Mouse (Mus musculus) C2C12 (cell line): ENCODE results near the gene Lmo7. TPM values are rescaled to one million over a fixed set of nuclear protein-coding genes. Genes with fewer than 3 reads are reported as not detected.

ENCODE experiments used
- H3K27me3 ChIP-seq: one replicate; pipeline ENCODE4 v1.6.1; 2011; ENCODE audit not compliant: control insufficient read depth, insufficient read depth, insufficient read length
- H3K36me3 ChIP-seq: one replicate; pipeline ENCODE4 v1.6.1; 2011; ENCODE audit not compliant: control insufficient read depth, insufficient read depth
- H3K4me3 ChIP-seq: one replicate; pipeline ENCODE4 v1.5.1; 2011; ENCODE audit warnings: mild to moderate bottlenecking, control low read depth; ENCODE audit not compliant: poor library complexity, insufficient read depth, severe bottlenecking
- H3K79me2 ChIP-seq: one replicate; pipeline ENCODE4 v1.6.1; 2011; ENCODE audit not compliant: control insufficient read depth, insufficient read depth
- H3K79me3 ChIP-seq: one replicate; pipeline ENCODE4 v1.6.1; 2011; ENCODE audit warnings: low read depth, control low read depth
- H3ac ChIP-seq: one replicate; pipeline ENCODE3; 2011; ENCODE audit warnings: low read depth; ENCODE audit not compliant: control insufficient read depth, insufficient read length
- CEBPB ChIP-seq: IDR thresholded peaks from one replicate; pipeline ENCODE4 v1.6.1; 2011; ENCODE audit warnings: low read depth, mild to moderate bottlenecking, control low read depth, moderate library complexity
- CTCF ChIP-seq: IDR thresholded peaks from one replicate; pipeline ENCODE4 v1.5.1; 2011; ENCODE audit not compliant: control insufficient read depth, insufficient read depth, insufficient read length
- FOSL1 ChIP-seq: IDR thresholded peaks from one replicate; pipeline ENCODE4 v1.8.0; 2011; ENCODE audit warnings: mild to moderate bottlenecking, low read length; ENCODE audit not compliant: poor library complexity, insufficient read depth, severe bottlenecking
- MAX ChIP-seq: IDR thresholded peaks from one replicate; pipeline ENCODE4 v1.6.1; 2011; ENCODE audit warnings: mild to moderate bottlenecking, control low read depth
- MYOD1 ChIP-seq: IDR thresholded peaks from one replicate; pipeline ENCODE4 v1.6.1; 2011; ENCODE audit warnings: low read depth; ENCODE audit not compliant: control insufficient read depth, insufficient read length
- MYOG ChIP-seq: IDR thresholded peaks from one replicate; pipeline ENCODE4 v1.6.1; 2011; ENCODE audit not compliant: control insufficient read depth, insufficient read length; ENCODE audit errors: extremely low read depth
- USF1 ChIP-seq: IDR thresholded peaks from one replicate; pipeline ENCODE4 v1.6.1; 2011; ENCODE audit warnings: low read depth, mild to moderate bottlenecking, control low read depth, moderate library complexity
- polyA plus RNA-seq: library from polyadenylated mRNA; unstranded; fragments of >200 nt; fragmentation: generic; extraction: Trizol; gene quantifications from one replicate; pipeline ENCODE4 v1.2.1, GENCODE M21; 2012; ENCODE audit warnings: missing spikeins

Gene Lmo7
- polyA plus RNA-seq, 1 experiment: 18.8 TPM

DNA sequence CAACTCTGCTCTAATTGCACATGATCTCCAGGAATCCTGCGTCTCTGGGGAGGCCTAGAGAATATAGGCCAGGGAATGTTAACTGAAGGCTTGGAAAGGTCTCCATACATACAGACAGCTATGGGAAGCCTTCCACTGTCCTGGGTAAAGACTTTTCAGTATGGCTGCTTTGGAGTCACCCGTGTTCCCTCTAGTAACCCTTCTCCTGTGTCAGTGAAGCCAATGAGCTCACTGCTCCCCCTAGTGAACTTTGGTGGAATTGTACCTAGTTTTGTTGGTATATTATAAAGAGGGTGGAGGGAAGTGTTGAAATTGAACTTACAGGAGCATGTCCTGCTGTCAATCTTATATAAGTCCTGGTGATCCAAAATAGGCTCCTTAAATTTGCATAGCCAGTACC lies 219.4 kb downstream of the Lmo7 start:
- Histone ChIP-seq H3ac (no peak overlapping the region), H3K36me3 (no peaks in the 10 kb centered on the region), H3K79me3 (no peaks in the 10 kb centered on the region), H3K4me3 (no peak overlapping the region), H3K79me2 (no peaks in the 10 kb centered on the region), H3K27me3 (peaks cover 3% of the 10 kb centered on the region)
- no peak for TF ChIP-seq FOSL1
- no peak for TF ChIP-seq MYOG
- TF ChIP-seq CEBPB: no peak
- no peak for TF ChIP-seq MAX
- TF ChIP-seq CTCF: no peak
- TF ChIP-seq MYOD1: no peak
- no peak for TF ChIP-seq USF1

DNA sequence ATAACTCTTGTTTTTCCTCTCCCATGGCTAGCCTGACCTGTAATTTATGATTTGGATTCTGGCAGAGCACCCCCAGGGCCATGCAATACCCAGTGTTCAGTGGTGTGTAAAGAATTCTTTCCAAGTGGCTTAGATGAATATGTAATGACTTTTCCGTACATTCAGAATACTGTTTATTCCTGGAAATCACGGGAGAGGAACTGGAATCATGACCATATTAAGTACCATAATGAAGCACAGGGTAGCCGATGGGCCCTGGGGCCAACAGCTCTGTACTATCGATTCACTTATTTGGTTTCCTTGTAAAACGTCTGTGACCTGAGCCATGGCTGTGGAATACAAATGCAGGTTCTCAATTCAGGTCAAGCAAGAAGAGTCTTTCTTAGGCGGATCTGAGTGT lies 221.3 kb downstream of the Lmo7 start:
- no peaks in the 10 kb centered on the region for H3K79me3 ChIP-seq
- no peaks in the 10 kb centered on the region for H3K36me3 ChIP-seq
- no peak overlapping the region for H3K4me3 ChIP-seq
- H3ac ChIP-seq: no peak overlapping the region
- H3K27me3 ChIP-seq: peaks cover 3% of the 10 kb centered on the region
- H3K79me2 ChIP-seq: no peaks in the 10 kb centered on the region
- TF ChIP-seq USF1: no peak
- no peak for TF ChIP-seq MAX
- TF ChIP-seq FOSL1: no peak
- TF ChIP-seq CTCF: no peak
- TF ChIP-seq CEBPB: no peak
- TF ChIP-seq MYOD1: no peak
- TF ChIP-seq MYOG: no peak

DNA sequence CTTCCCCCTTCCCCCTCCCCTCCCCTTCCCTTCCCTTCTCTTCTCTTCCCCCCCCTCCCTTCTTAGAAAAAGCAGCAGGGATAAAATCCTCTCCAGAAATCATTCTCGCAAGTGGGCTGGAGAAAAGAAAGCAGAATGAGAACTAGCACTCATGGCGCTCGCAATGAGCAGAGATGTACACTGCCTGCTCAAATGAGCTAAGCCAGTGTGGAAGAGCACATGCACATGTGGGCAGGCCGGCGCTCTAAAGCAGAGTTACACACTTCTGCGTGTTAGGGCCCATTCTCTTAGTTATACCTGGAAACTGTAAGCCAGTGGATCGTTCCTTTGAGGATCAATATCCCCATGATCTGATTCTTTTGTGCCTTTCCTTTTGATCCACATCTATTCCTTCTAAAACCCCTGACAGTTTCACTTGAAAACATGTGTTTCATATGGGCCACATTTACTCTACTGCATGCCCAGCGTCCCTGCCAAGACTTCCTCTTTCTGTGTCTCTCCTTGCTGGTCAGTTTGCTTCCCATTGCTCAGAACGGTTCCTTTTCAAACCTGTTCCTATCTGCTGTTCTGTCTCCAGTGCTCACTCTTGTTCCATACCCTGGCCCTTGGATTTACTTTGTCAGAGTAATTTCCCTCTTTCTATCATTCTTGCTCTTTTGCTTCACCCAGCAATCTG lies 224.2 kb downstream of the Lmo7 start:
- no peaks in the 10 kb centered on the region for H3K79me3 ChIP-seq
- no peaks in the 10 kb centered on the region for H3K79me2 ChIP-seq
- H3K27me3 ChIP-seq: peaks cover 3% of the 10 kb centered on the region
- H3K36me3 ChIP-seq: no peaks in the 10 kb centered on the region
- H3K4me3 ChIP-seq: no peak overlapping the region
- TF ChIP-seq FOSL1 (no peak), USF1 (no peak), MYOD1 (no peak), CEBPB (no peak), CTCF (no peak), MAX (no peak), MYOG (no peak)
- no peak overlapping the region for H3ac ChIP-seq

DNA sequence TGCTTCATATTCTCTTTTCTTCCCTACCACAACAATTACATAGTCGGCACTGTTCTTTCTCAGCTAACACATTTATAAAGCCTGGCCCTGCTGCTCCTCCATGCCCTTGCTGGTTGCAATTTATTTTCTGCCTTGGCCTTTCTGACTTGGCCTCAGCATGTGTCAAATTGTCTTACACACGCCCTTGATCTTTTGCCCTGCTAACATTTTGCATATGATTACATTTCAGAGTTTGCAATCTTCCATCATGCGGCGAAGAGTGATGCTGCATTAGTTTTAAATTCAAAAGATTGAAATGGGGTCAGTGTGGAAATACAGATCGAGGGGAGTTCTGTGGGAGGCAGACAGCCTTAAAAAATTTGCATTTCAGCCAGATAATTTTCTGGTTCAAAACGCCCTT lies 234.6 kb downstream of the Lmo7 start:
- TF ChIP-seq CTCF (no peak), USF1 (no peak), CEBPB (no peak), FOSL1 (no peak), MAX (no peak), MYOD1 (no peak), MYOG (no peak)
- Histone ChIP-seq H3K79me2 (no peaks in the 10 kb centered on the region), H3K36me3 (no peaks in the 10 kb centered on the region), H3K27me3 (no peaks in the 10 kb centered on the region), H3K79me3 (no peaks in the 10 kb centered on the region), H3K4me3 (no peak overlapping the region), H3ac (no peak overlapping the region)

DNA sequence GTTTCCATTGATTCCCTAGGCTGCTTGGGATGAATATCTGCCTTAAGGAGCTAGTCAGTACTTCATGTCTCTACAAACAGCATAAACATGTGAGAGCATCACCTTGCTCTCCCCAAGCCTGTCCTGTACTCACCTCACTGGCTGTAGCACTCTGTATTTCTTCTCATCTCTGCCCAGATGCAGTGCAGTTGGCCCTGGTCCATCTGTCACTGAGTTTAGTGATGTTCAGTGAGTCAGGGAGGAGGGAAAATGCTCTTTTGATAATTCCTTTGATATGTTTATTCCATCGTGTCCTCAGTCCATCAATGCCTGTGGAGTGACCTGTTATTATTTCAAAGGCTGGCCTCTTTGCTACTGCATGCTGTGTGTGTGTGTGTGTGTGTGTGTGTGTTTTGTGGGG lies 235.2 kb downstream of the Lmo7 start:
- no peak for TF ChIP-seq MYOD1
- no peak for TF ChIP-seq MAX
- no peak for TF ChIP-seq CEBPB
- TF ChIP-seq USF1: no peak
- no peak for TF ChIP-seq CTCF
- TF ChIP-seq FOSL1: no peak
- no peak for TF ChIP-seq MYOG
- no peaks in the 10 kb centered on the region for H3K27me3 ChIP-seq
- H3ac ChIP-seq: no peak overlapping the region
- H3K4me3 ChIP-seq: no peak overlapping the region
- H3K36me3 ChIP-seq: no peaks in the 10 kb centered on the region
- no peaks in the 10 kb centered on the region for H3K79me2 ChIP-seq
- no peaks in the 10 kb centered on the region for H3K79me3 ChIP-seq

DNA sequence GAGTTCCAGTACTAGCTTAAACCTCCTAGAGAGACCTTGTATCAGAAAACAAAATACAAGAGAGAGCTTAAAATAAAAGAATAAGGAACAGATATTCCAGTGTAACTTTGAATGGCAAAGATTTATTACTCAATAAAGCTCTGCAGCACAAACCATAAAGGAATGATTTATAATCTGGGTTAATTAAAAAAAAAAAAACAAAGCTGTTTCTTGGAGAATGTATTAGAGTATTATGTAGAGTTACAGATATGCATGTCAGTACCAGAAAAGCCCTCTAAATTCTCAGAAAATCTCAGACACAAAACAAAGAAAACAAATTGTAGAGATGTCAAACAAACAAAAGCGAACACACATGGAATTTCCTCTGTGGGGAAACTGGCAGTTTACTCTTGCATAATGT lies 243.0 kb downstream of the Lmo7 start:
- Histone ChIP-seq H3K27me3 (no peaks in the 10 kb centered on the region), H3K79me2 (no peaks in the 10 kb centered on the region), H3K79me3 (no peaks in the 10 kb centered on the region), H3K36me3 (no peaks in the 10 kb centered on the region), H3K4me3 (no peak overlapping the region), H3ac (no peak overlapping the region)
- TF ChIP-seq FOSL1: no peak
